Mouse (Mus musculus): Measurements from ENCODE around the gene Ilvbl.
"Not testable (repeated sequence)": the region's sequence is repeated elsewhere in the genome, so short reads cannot be mapped to it uniquely, and the experiment has no call there.

Ilvbl gene

DNA sequence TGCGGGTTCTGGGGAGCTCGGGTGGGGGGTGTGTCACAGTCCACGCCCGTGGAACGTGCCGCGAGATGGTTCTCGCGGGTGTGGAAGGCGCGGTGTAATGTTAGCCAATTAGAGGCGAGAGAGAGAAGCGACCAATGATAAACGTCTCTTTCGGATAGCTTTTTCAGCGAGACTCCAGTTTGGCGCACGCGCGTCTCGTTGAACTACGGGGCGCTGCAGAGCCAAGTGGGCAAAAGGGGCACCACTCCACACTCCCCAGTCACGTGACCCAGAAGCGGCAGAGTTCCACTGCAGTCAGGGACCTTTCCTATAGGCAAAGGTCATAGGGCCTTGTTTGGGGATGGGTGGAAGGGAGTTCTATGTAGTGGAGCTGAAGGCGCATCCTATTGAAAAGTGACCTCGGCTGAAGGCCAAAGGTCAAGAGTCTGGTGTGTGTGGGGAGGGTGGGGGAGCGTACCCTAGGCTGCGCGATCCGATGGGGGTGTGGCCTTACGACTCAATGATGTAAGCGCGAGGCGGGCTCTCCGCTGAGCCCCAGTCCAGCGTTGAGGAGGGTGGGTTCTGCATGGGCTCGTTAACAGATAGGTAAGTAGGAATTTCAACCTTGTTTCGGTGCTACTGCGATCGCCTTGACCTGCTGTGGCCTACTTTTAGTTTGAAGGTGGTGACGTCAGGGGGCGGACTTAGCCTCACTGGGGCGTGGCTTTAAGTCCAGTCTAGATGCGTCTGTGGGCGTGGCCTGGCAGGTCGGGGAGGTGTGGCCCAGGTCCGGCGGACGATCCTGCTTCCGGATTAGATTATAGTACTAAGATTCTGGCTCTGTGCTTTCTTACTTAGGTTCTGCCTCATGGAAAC is at the start of gene Ilvbl:
TSS of gene Ilvbl (plus strand) at position 97 of the 855 bp plus-strand sequence.
- DNase-seq (ENCODE audit: extremely low read depth, low read depth, low spot score) = no peak

DNA sequence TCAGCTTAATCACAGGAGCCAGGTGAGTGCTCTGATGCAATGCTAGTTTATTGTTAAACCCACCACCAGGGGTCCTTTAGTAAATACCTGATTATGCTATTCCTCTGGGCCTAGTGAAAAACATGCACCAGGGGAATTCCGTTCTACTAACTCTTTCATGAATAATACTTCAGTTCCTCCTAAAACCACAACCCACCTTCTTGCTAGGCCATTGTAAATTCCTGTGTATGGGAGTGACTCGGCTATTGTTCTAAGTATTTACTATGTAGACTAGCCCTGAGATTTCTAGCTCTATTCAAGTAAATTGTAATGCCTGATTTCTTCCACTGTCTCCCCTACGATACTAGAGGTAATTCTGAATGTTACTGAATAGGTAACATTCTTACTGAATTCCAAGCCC is 49.1 kb upstream of the Ilvbl start:
- not testable (repeated sequence) for DNase-seq (ENCODE audit: extremely low read depth, low read depth, low spot score)

DNA sequence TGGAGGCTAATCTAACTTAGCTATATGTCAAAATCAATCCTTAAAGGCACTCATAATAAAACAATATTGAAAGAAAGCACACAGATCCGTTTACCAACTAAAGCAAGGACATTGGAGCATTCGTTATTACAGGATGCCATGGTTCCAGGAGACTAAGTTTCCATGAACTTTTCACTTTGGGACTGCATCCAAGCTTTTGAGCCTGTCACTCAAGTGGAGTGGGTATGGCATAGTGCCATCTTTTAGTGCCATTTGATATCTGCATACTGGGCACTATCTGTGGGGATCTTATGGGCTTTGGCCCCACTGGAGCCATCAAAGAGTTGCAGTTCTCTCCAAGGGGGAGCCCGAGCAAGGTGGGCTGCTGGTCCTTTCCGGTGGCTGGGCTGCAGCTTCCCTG is 48.6 kb upstream of the Ilvbl start:
- no peak for DNase-seq (ENCODE audit: extremely low read depth, low read depth, low spot score)

DNA sequence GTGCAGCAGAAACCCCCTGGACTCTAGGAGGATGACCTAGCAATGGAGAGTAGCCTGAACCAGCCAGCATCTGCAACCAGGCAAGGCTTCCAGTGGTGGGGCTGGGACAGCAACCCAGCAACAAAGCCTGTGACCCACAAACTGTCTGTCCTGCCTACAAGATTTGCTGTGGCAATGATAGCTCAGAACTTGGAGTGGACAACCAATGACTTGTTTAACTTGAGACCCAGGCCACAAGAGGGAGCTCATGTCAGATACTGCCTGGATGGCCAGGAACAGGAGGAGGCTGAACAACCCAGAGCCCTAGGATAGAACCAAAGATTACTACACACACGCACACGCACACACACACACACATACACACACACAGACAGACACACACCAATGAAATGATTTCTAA is 33.2 kb upstream of the Ilvbl start:
- no peak for DNase-seq (ENCODE audit: extremely low read depth, low read depth, low spot score)

DNA sequence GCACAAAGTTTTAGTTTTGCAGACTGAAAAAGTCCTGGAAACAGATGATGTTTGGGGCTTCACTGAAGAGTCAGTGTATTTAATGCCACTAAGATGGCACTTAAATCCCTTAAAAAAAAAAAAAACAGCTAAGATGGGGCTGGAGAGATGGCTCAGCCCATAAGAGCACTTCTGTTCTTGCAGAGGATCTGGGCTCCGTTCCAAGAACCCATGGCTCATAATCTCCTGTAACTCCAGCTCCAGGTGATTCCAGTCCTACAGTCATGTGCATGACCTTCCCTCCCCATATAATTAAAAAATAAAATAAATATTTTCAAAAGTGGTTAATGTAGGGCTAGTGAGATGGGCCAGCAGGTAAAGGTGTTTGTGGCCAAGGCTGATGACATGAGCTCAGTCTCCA is 9.1 kb upstream of the Ilvbl start:
- no peak for DNase-seq (ENCODE audit: extremely low read depth, low read depth, low spot score)

DNA sequence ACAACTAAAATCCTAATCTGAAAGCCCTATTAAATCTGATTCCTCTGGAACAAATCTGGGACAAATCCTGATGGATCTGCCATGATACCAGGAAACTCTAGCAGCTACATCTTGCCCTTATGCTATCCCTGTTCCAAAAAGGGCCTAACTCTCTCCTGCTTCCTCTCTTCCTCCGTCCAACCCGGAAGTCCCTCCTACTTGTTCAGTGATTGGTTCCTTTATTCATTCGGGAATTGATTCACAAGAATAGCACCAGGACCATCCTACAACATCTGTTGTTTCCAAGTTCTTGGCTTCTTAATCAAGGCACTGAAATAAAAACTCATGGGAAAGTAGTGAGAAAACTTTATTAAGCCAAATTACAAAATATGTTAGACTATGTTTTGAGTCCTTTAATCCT is 5.0 kb upstream of the Ilvbl start:
- no peak for DNase-seq (ENCODE audit: extremely low read depth, low read depth, low spot score)

DNA sequence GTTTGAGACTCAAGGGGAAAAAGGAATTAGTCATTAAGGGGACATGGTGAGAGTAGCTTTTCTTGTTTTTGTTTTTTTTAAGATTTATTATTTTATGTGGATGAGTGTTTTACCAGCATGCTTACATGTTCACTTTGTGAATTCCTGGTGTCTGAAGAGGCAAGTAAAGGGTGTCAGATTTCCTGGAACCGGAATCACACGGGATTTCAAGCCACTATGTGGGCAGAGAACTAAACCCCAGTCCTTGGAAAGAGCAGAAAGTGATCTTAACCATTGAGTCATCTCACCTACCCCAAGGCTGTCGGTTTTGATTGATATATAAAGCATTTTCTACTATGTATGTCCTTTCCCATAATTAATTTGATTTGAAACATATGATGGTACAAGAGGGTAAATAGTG is 4.5 kb upstream of the Ilvbl start:
- DNase-seq (ENCODE audit: extremely low read depth, low read depth, low spot score) = no peak

DNA sequence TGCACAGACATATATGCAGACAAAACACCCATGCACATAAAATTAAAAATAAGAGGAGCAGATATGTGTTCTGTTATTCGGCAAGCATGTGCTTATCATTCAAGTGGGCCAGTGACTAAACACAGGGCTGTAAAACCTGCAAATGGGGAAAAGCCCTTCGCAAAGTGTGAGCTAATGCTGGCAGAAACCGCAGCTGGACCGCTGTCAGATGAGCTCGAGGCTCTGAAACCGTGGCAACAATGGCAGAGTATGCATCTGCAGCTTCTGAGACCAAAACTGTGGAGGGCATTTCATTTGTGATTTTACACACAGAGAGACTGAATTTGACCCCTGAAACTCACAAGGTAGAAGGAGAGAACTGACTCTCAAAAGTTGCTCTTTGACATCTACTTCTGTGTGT is 3.7 kb upstream of the Ilvbl start:
- DNase-seq (ENCODE audit: extremely low read depth, low read depth, low spot score) = no peak

DNA sequence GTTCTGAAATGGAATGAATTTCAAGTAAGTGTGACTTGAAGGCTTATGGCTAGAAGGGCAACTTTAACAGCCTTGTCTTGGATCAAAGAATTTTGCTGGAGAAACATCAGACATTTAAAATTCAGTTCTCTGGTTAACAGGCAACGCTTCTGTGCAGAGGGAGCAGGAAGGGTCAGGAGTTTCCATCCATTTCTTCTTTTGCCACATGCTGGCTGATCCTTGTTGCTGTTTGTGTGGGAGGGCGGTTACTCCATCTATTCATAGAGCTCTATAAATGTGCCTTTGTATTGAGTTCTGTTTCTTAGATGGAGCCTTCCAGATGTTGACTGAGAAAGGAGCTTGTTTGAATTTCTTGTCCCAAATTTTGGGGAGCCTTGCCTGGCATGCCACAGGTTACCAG is 3.2 kb upstream of the Ilvbl start:
- DNase-seq (ENCODE audit: extremely low read depth, low read depth, low spot score) = no peak

DNA sequence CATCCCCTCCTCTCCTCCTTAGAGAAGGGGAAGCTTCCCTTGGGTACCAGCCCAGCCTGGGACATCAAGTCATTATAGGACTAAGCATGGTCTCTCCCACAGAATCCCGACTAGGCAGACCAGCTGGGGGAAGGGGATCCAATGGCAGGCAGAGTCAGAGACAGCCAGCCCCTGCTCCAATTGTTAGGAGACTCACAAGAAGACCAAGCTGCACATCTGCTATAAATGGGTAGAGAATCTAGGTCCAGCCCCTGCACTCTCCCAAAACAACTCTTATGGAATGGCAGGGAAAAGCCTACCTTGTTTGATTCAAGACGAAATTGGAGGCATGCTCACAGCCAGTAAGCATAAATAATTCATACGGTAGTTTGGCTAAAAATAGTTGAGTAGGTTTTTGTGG is 920 bp upstream of the Ilvbl start:
- no peak for DNase-seq (ENCODE audit: extremely low read depth, low read depth, low spot score)

DNA sequence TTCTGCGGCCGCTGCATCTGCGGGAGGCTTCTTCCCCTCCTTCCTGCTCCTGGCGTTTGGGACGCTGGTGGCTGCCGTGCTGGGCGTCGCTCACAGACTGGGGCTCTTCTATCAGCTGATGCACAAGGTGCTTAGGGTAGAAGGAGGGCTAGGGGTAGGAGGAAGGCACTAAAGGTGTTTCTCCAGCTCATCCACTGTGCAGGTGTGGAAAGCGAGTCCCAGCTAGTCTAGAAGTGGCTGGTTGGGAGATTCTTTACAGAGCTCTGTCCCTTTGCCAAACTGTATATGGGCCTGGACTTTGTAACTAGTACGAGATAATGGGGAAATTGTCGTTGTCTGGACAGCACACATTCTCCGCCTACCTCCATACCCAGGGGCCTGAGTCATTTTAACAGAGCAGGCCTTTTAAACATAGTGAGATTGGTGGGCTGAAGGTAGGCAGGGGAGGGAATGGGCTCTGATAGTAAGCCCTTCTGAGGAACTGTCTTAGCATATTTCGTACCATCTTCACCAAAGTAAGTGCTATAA is 1.0 kb downstream of the Ilvbl start:
- DNase-seq (ENCODE audit: extremely low read depth, low read depth, low spot score) = no peak

DNA sequence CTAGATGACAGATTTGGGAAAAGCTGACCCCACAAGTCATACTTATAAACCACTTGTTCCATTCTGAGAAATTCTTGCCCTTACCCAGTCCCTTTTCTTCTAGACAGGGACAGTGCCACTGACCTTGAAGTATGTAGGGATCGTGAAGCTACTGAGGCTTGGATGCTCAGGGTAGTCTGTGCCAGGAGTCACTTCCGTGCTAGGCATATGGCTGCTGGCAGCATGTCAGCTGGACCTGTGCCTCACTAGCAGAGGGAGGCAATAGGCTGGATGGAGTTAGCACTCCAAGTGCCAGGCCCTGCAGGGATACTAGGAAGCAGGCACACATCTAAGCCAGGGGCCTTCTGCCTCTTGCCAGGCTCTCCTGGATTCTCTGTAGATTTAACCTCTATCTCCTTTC is 1.5 kb downstream of the Ilvbl start:
- DNase-seq (ENCODE audit: extremely low read depth, low read depth, low spot score) = no peak

DNA sequence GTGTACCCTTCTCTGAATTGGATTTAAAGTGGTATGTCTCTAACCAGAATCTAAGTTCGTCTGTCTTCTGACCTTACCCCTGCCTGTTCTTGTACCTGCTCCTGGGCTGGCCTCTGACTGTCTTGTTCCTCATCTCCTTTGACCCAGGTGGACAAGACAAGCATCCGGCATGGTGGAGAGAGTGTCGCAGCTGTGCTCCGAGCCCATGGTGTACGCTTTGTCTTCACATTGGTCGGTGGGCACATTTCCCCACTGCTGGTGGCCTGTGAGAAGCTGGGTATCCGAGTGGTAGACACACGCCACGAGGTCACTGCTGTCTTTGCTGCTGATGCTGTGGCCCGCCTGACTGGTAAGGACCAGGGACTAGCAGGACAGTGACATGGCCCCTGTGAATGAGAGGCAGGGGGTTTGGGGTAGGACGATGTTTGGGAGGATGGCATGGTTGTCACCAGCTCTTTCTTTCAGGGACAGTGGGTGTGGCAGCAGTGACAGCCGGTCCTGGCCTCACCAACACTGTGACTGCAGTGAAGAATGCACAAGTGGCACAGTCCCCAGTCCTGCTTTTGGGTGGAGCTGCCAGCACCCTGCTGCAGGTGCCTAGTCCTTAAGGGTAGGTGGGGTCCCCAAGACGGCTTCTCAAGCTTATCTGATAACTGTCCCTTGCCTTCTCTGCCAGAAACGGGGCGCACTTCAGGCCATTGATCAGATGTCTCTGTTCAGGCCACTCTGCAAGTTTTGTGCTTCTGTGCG is 2.5 kb downstream of the Ilvbl start:
- DNase-seq (ENCODE audit: extremely low read depth, low read depth, low spot score) = no peak

DNA sequence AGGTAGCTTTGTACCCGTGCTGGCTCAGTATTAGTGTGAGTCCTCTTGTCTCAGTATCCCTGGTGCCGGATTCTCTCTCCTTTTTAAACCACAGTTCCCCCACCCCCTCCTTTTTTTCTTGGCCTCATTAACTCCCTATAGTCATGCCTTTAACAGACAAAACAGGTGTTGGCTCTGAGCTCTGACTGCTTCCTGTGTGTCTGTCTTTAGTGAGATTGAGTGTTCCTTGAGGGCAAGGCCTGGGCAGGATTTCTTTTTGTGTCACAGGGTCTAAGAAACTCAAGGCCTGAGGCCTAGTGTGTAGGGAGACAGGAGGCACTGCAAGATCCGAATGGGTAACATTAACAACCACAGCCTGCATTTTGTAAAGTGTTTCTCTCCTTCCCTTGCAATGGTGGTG is 4.1 kb downstream of the Ilvbl start:
- no peak for DNase-seq (ENCODE audit: extremely low read depth, low read depth, low spot score)

DNA sequence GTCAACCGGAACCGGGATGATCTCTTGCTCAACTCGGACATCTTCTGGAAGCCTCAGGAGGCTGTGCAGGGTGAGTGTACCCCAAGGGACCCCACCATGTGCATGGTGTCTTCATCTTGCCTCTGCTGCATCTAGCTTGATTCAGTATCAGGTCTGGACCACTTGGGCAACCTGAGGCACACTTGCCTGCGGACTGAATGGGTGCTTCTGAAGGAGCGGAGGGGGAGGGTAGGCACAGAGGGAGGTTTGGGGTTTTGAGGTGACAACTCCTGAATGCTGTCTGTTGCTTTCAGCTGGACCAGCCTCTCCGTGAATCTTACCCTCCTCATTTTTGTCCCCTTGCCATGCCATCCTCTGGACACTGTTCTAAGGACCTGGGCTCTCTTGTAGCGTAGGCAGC is 7.0 kb downstream of the Ilvbl start:
- DNase-seq (ENCODE audit: extremely low read depth, low read depth, low spot score) = no peak

DNA sequence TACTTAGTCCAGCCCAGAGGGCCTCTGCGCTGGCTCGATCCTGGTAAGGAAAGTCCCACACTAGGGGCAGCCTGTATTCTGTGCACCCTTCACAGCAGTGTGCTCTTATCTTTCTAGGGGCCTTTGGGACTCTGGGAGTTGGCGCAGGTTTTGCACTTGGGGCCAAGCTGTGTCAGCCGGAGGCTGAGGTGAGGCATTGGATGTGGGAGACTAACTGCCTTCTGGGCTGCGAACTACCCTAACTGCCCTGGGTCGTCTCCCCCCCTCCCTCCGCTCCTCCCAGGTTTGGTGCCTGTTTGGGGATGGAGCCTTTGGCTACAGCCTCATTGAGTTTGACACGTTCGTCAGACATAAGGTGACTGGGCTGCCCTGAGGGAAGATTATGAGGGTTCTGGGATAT is 9.2 kb downstream of the Ilvbl start:
- DNase-seq (ENCODE audit: extremely low read depth, low read depth, low spot score) = no peak

DNA sequence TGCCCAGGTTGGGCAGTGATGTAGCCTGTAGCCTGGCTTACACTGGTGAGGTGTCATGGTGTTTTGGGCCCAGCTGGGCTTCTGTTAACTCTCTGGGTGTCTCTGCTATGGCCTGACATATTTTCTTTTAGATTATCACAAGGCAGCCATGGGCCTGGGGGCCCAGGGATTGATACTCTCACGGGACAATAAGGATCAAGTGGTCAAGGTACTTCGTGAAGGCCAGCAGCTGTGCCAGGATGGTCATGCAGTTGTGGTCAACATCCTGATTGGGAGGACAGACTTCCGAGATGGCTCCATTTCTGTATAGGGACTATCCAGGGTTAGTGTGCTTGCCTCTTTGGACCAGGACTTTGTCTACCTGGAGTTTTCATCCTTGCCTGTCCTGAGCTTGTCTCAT is 9.8 kb downstream of the Ilvbl start:
- no peak for DNase-seq (ENCODE audit: extremely low read depth, low read depth, low spot score)

DNA sequence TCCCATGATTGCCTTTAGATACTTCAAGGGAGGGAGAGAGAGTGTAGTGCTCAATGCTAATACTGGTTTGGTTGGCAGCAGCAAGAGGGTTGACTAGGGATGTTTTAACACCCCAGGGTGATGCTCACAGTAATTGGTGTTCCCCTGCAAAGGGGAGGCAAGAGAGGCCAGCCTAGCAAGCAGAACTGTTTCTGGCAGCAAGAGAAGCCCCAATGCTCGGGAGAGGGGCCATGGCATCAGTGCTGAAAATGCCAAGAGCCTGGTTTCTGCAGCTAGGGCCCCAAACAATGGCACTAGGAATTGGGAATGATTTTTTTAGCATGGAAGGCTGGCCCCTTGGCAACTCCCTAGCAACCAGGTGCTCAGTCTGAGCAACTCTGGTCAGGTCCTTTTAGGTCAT is 10.8 kb downstream of the Ilvbl start:
- no peak for DNase-seq (ENCODE audit: extremely low read depth, low read depth, low spot score)

DNA sequence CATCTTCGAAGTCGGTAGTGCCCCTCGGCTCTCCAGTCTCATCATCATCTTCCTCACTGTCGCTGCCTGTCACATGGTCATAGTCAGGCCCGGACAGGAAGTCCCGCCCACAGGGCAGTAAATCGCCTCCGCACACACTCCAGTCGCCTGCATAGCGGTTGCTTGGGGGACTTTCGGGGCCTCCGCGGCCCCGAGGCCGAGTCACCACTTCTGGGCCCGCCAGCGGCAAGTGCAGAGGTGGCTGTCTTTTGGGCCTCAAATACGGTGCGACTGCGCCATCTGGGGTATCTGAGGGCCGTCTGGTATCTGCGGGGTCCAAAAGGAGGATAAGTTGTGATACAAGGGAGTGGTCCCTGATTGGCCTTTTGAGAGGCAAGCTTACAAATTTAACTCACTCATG is 11.5 kb downstream of the Ilvbl start:
- no peak for DNase-seq (ENCODE audit: extremely low read depth, low read depth, low spot score)

DNA sequence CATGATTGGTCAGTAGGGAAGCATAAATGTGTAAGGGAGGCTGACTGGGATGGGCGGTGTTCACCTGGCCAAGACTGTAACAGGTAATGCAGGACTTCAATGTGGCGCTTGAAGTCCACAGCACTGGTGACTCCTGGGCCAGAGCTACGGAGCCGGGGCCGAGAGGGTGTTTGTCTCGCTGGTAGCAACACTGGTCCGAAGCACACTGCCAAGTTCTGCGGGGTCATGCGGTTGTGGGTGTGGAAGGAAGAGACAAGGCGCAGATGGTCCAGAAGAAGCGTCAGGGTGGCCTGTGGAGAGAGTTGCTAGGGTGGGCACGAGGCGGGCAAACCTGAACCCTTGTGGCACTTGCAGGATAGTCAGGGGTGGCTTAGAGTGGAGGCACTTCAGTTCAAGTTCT is 11.9 kb downstream of the Ilvbl start:
- DNase-seq (ENCODE audit: extremely low read depth, low read depth, low spot score) = no peak

DNA sequence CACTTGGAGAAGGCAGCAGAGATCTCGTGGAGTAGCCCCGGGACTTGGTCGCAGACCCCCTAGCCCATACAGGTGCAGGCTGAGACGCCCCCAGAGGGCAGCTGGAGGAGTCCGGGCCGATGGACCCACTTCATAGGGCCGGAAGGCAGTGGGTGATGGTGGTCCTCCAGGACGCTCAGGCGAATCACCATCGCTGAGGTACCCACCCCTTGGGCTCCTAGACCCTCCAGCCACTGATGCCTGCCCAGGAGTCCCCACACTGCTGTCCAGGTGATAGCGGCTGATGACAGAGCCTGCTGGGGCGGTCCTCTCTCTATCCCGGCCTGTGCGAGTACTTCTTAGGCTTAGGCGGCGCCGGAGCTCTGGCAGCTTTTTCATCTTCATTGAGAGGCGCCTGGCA is 15.1 kb downstream of the Ilvbl start:
- DNase-seq (ENCODE audit: extremely low read depth, low read depth, low spot score) = no peak

DNA sequence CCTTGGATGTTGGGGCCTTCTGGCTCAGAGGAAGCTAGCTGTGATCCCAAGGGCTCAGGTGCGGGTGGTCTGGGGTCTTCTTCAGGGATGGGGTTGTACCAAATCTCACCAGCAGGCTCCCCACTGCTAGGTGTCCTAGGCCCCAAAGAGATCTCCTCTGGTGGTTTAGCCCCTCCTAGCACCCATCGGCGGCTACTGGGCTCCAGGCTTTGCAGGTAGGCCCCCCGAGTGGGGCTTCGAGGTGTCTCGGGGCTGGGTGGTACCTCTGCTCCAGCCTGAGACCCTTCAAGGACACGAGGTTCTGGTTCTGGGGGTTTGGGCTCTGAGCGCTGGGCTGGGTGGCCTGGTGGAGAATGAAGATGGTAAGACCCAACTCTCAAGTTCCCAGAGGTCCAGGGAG is 15.8 kb downstream of the Ilvbl start:
- no peak for DNase-seq (ENCODE audit: extremely low read depth, low read depth, low spot score)
